Mouse (Mus musculus): ENCODE data around the gene Iqgap2.

DNA sequence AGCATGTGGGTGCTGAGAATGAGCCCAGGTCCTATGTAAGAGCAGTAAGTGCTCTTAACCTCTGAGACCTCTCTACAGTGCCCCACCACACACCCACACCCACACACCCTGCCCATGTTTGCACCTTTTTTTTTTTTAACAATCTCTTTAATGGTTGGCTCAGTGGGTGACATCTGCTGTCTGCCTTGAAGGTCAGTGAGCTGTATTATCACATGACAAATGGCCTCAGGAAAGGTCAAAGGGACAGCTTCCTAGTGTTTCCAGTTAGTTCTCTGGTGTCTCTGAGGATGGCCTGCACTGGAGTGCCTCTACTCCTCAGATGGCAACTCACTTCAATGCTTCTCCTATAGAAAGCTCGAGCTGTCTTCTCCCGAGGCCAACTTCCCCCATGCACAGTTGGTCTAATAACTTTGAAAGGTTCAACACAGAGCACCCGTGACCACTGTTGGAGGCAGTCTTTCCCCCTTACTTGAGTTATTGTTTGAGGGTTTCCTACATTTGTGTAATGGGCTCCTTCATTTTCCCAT, 291.8 kb downstream of the Iqgap2 start:
- TF ChIP-seq CTCF (IDR thresholded peaks at IDR 0.05; ENCODE audit: low read depth) (no peak), EP300 (IDR thresholded peaks at IDR 0.05; ENCODE audit: low read depth) (no peak)

Measured in liver, postnatal 0 days (tissue).